Mouse (Mus musculus) embryo, embryonic 10.5 days (tissue): ENCODE data around the gene Pou6f2.
A peak's percentile ranks its signal among the peaks of the same experiment; 100 is the strongest.

Experiments
- DNase-seq: peaks from one replicate; pipeline ENCODE4 v3.0.0-alpha.2; 2015; ENCODE audit warnings: low spot score

Pou6f2 gene

GRCm38 (mm10) chr13:18397586-18397985 lies at the start of gene Pou6f2:
Pou6f2 (minus strand) TSS chr13:18397686.
- no peak for DNase-seq

GRCm38 (mm10) chr13:18439858-18440257 lies 42.4 kb upstream of the Pou6f2 start:
- no peak for DNase-seq

GRCm38 (mm10) chr13:18387673-18388072 lies 9.8 kb downstream of the Pou6f2 start:
- DNase-seq, result no peak

DNA sequence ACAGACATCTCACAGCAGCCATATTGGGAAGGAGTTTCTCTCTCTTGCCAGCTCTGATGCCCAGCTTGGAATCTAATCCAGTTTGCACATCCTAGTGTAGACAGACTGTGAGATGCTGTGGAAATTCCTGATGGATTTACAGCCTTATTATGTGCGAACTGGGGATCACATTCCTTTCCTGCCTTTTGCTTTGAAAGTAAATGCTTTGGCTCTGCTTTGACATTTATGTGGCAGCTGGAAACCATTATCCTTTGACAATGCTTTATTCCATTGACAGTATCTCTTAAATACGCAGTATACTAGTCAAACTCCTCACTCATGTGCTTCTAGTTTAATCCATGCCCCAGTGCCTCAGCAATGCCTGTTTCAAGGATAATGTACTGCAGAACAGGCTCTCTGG lies 34.1 kb downstream of the Pou6f2 start:
- DNase-seq, result peak; percentile 44

DNA sequence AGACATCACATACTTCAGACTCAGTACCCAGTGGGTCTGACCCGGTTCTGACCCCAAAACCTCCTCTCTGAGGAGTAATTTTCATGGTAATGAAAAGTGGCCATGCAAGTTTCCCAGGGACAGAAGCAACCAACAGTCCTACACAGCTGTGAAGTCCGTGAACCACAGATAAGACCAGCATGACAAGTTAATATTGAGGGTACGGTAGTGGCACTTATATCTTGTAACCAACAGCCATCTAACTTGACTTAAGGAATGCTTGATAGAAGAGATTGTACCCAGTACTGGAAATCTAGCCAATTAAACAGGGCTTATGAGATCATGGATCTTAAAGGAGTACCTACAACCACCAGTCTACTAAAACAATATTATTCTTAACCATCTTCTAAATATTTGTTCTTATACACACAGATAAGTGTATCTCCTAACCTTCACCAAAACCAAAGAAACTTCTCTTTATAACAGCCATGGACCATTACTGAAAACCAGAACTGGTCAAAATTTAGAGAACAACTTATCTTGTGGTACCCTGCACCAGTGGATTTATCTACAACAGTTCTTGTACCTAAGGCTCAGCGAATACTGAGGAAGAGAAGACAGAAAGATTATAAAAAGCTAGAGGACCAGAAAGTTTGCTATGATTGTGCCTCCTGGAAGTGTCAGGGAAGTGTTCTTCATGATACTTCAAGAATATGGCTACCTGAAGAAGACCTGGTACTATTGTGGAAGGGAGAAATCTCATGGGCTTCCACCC lies 52.7 kb downstream of the Pou6f2 start:
- DNase-seq, result no peak

DNA sequence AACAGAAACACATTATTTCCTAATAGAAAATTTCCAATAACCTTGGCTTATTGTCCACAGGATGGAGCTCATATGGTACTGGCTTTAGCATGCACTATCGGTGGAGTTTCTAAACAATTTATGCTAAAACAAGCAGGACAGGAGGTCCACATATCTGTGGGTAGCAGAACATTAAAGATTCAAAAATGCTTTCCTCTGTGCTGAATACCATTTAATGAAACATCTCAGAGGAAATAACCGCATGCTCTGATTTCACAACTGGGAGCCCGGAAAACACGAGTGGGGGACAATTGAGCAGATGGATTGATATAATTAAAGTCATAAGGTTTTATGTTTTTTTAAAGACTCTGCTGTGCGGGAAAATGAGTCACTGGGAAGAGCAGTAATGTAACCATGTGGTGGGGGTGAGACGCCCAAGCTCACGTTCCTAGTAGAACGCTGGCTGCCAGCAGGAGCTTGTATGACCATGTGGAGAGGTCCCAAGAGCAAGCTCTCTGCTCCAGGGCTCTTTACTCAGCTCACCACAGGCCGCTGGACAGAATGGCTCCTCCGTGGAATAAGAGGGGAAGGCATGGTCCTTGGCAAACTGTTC lies 58.5 kb downstream of the Pou6f2 start:
- no peak for DNase-seq

- DNase-seq, result no peak
These were observed 59.5 kb downstream of the Pou6f2 start for GRCm38 (mm10) chr13:18338022-18338421.

GRCm38 (mm10) chr13:18334035-18334434 lies 63.5 kb downstream of the Pou6f2 start:
- no peak for DNase-seq

GRCm38 (mm10) chr13:18332596-18332995 lies 64.9 kb downstream of the Pou6f2 start:
- no peak for DNase-seq

DNA sequence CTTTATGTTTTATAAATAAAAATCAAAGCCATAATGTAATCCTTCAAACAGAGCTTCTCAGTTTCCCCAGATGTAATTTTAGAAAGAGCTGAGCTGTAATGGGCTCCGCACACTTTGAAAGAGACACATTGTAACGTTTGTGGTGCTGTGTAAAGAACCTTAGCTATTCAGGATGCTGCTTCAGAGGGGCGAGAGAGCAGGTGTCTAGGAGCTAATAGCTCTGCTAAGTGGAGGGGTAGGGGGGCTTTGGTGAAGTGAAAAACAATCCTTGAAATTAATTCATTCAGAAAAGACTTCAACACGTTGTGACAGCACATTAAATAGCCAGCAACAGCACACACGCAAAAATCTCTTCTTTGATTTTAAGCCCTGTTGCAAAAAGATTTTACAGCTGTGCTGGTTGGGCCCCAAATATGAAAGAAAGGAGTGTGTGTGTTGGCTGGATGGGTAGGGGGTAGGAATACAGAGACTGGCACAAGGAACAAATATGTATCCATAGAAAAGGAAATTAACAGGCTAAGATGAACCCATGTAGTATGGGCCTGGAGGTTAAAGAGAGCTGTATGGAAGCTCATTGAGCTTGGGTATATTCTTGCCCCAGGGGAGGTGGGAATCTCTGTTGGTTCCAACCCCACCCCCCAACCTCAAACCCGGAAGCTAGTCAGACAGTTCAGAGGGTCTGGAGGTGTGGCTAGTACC lies 73.4 kb downstream of the Pou6f2 start:
- DNase-seq, result no peak

- DNase-seq, result no peak
These were observed 74.1 kb downstream of the Pou6f2 start for GRCm38 (mm10) chr13:18323407-18323806.

DNA sequence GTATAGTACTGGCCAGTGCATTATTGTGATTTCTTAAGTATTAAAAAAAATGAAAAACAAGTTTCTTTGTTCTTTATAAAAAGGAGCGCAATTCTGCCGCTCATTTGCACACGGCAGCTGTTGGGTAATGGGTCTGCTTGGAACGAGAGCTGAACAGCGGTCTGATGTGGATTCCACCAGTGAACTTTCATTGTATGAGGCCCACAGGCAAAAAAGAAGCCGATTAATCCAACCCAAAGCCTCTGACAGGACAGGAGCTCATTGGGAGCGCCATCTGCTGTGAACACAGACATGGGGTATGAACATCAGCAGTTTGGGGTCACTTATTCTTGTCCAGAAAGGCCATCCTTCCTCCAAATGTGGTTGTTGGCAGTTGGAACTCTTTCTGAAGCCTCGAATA lies 84.9 kb downstream of the Pou6f2 start:
- DNase-seq, result peak; percentile 19

DNA sequence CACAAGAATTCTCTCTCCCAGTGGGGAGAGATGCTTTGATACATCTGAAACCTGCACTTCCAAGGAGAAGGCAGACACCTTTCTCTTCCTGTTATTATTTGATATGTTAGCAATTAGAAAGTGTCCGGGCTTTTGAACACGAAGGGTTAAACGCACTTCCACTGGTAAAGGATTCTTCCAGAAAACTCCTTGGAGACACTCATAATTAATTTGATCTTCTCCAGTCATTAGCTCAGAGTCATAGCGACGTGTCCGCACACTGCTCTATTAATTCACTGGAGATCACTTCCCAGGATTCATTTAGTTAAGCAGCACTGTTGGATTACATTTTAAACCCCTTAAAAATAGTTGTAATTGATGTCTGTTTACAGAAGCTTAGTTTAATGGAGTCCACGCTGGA lies 88.5 kb downstream of the Pou6f2 start:
- no peak for DNase-seq

- DNase-seq, result no peak
These were observed 90.9 kb downstream of the Pou6f2 start for GRCm38 (mm10) chr13:18306506-18307145.

DNA sequence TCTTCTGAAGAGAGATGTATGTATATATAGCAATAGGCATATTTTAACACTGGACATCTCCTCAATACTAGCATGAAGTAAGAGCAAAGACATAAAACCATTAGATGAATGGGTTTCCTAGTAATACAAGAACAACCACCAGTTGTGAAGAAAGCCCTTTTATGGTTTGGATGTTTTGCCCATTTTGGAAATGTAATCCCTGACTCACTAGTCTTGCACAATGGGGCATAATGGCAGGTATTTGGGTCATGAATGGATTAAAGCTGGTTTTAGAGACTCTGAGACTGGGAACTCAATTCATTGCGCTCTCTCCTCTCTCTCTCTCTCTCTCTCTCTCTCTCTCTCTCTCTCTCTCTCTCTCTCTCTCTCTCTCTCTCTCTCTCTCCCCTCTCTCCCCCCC lies 97.5 kb downstream of the Pou6f2 start:
- DNase-seq, result no peak

- DNase-seq, result no peak
These were observed 104.0 kb downstream of the Pou6f2 start for GRCm38 (mm10) chr13:18293438-18293837.

DNA sequence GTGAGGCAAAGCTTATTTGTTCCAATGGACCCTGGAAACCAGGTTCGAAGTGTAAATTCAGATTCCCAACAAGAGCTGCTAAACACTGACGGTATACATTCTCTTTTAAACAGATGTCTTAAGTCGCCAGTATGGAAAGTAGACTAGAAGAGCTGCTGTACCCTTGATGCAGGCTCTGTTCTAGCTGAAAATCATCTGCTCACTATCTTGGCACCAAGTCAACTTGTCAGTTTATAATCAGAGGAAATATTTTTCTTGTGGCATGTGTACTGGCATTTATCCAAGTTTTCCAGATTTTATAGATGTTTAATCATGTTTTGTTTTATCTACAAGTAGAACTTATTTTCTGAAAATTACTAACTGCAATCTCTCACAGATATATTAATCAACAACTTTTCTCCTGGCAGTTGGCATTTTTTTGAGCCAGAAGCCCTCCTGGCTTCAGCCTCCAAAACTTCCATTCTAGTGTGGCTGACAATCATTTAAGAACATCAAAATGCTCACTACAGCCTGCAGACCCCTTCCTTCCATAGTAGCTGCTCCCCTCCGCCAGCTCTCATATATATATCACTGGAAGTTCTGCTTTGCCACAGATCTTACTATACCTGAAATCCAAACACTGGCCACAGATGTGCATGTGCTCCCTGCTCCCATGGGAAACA lies 107.1 kb downstream of the Pou6f2 start:
- DNase-seq, result no peak

- no peak for DNase-seq
These were observed 110.0 kb downstream of the Pou6f2 start for GRCm38 (mm10) chr13:18287536-18287935.

GRCm38 (mm10) chr13:18282361-18282982 lies 115.0 kb downstream of the Pou6f2 start:
- peak; percentile 82 for DNase-seq

DNA sequence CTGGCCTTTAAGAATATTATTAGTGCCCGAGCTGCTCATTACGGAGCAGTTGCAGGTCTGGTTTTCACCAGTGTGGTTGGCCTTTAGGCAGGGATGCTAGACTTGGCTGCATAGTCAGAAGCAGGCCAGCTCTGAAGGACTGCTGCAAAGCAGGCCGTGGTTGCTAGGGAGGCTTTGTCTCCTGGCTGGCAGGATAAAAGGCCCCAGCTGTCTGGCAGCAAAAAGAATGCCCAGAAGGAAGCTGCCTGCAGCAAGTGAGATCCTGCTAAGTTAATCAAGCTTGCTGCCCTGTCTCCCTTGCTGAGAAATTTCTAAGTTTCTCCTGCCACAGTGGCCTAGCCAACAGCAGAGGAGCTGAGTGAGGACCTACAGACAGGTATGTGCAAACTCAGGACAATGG lies 116.4 kb downstream of the Pou6f2 start:
- peak; percentile 74 for DNase-seq

- no peak for DNase-seq
These were observed 144.4 kb downstream of the Pou6f2 start for GRCm38 (mm10) chr13:18253131-18253530.
